Mouse (Mus musculus) neural tube, embryonic 11.5 days (tissue): ENCODE measurements around the gene Zc3h15. TPM values are rescaled to one million over a fixed set of nuclear protein-coding genes. Genes with fewer than 3 reads are reported as not detected.

Experiments
- ATAC-seq: fragments of 200-750 bp; cut with Nextera tagmentation; 2 replicates; pipeline ENCODE4 v1.8.0; 2017; ENCODE audit warnings: moderate number of reproducible peaks, mild to moderate bottlenecking, moderate TSS enrichment, moderate library complexity; ENCODE audit not compliant: insufficient read depth, low FRiP score, low TSS enrichment
- DNase-seq: peaks from one replicate; pipeline ENCODE4 v3.0.0-alpha.2; 2015; ENCODE audit warnings: low spot score
- H3K27ac ChIP-seq: fragments of 300-500 bp; sonication (generic); 2 replicates; pipeline ENCODE4 v1.5.1; 2014; ENCODE audit warnings: low read depth, mild to moderate bottlenecking, low read length
- H3K27me3 ChIP-seq: fragments of 300-500 bp; sonication (generic); 2 replicates; pipeline ENCODE4 v1.6.1; 2014; ENCODE audit warnings: mild to moderate bottlenecking, low read length, mixed read lengths; ENCODE audit not compliant: control insufficient read depth, insufficient read depth
- H3K36me3 ChIP-seq: fragments of 300-500 bp; sonication (generic); 2 replicates; pipeline ENCODE4 v1.6.1; 2014; ENCODE audit warnings: mild to moderate bottlenecking, low read length, moderate library complexity, mixed read lengths; ENCODE audit not compliant: control insufficient read depth, insufficient read depth
- H3K4me1 ChIP-seq: fragments of 300-500 bp; sonication (generic); 2 replicates; pipeline ENCODE4 v1.6.1; 2014; ENCODE audit warnings: low read length, mixed read lengths; ENCODE audit not compliant: control insufficient read depth, insufficient read depth
- H3K4me2 ChIP-seq: fragments of 300-500 bp; sonication (generic); 2 replicates; pipeline ENCODE4 v1.6.1; 2014; ENCODE audit warnings: low read depth, mild to moderate bottlenecking, moderate library complexity
- H3K4me3 ChIP-seq: fragments of 300-500 bp; sonication (generic); 2 replicates; pipeline ENCODE4 v1.5.1; 2014; ENCODE audit warnings: low read depth, low read length
- H3K9ac ChIP-seq: fragments of 300-500 bp; sonication (generic); 2 replicates; pipeline ENCODE4 v1.6.1; 2014; ENCODE audit warnings: mild to moderate bottlenecking, low read length
- H3K9me3 ChIP-seq: fragments of 300-500 bp; sonication (generic); 2 replicates; pipeline ENCODE4 v1.6.1; 2016; ENCODE audit warnings: low read length; ENCODE audit not compliant: control insufficient read depth
- WGBS: fragments of 180-500 bp; shearing (Covaris S2); extraction: QIAGEN DNeasy Blood & Tissue Kit; methylation state at CpG from one replicate; pipeline ENCODE4 v1.1.7; 2014; 5-methylcytosine and 5-hydroxymethylcytosine counted together
- polyA plus RNA-seq: library from polyadenylated mRNA; unstranded; fragments of >200 nt; fragmentation: Nextera tagmentation; extraction: Ambion mirVana; gene quantifications from 2 replicates; pipeline ENCODE4 v1.2.1, GENCODE M21; 2014

Gene Zc3h15
- polyA plus RNA-seq, 1 experiment from 2014 or later, result 164 TPM

DNA sequence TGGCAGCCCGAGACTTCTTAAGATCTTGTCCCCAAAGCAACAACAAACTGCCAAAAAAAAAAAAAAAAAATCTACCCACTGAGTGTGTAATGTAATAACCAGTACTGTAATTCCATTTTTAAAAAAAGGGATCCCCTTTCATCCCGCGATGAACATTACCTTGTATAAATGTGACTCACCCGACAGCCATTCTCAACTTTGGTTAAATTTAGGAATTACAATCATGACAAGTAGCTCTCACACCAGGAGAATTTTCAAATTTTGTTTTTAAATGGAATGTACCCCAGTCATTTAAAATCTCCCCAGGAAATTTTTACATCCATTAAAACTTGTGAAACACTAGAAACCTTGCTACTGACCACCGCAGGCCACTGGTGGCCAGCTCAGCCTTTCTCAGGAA is 69.7 kb downstream of the Zc3h15 start:
- Histone ChIP-seq H3K27ac (no peak overlapping the region), H3K36me3 (no peaks in the 10 kb centered on the region), H3K9me3 (no peaks in the 10 kb centered on the region), H3K4me3 (no peak overlapping the region), H3K4me2 (no peak overlapping the region), H3K9ac (no peak overlapping the region), H3K27me3 (no peaks in the 10 kb centered on the region), H3K4me1 (0 out of 2 replicates have a peak, but pooled peaks cover 4% of the 10 kb centered on the region)
- no peak for ATAC-seq
- no peak for DNase-seq
- 71% methylated on average over 5 of the region's 5 CpGs for WGBS

Other genes starting within 250 kb of the Zc3h15 start
- 46.7 and 55.8 TPM in 2 replicates for gene Itgav, start 80.0 kb downstream of the Zc3h15 start, polyA plus RNA-seq
- 64.0 and 73.0 TPM in 2 replicates for gene Fam171b, start 168.2 kb downstream of the Zc3h15 start, polyA plus RNA-seq